Mouse (Mus musculus) brain, embryonic 14.5 days (tissue): ENCODE results near the gene Nme3.
"Not testable (repeated sequence)": the region's sequence is repeated elsewhere in the genome, so short reads cannot be mapped to it uniquely, and the experiment has no call there.

Experiments
- CTCF ChIP-seq: fragments of 200-500 bp; IDR thresholded peaks from 2 replicates; pipeline ENCODE4 v1.5.1; 2012; ENCODE audit warnings: inconsistent platforms, mild to moderate bottlenecking, moderate library complexity, borderline replicate concordance; ENCODE audit not compliant: insufficient read depth, insufficient read length; ENCODE audit errors: extremely low read depth
- POLR2A ChIP-seq: fragments of 200-500 bp; IDR thresholded peaks from 2 replicates; pipeline ENCODE4 v1.6.1; 2012; ENCODE audit warnings: mild to moderate bottlenecking, inconsistent platforms, borderline replicate concordance; ENCODE audit not compliant: poor library complexity, insufficient read depth, insufficient read length, severe bottlenecking; ENCODE audit errors: extremely low read depth

- TF ChIP-seq POLR2A, CTCF: not testable (repeated sequence)
Measured at GRCm38 (mm10) chr17:24943589-24943988, 47.3 kb downstream of the Nme3 start.
